Mouse (Mus musculus) spleen, adult 2 months (tissue): ENCODE measurements at regions not wholly inside any gene's neighbourhood (a gene's known extent, or its start where the extent isn't known, plus 50 kb on each side); places are given as distances from the start of the nearest gene placed in this dataset.

Experiments used
- CTCF ChIP-seq: fragments of 200-500 bp; IDR thresholded peaks from 2 replicates; pipeline ENCODE4 v1.5.1; 2011; ENCODE audit warnings: mild to moderate bottlenecking, inconsistent platforms; ENCODE audit not compliant: insufficient read depth, insufficient read length, insufficient replicate concordance; ENCODE audit errors: extremely low read depth
- POLR2A ChIP-seq: fragments of 200-500 bp; IDR thresholded peaks from 2 replicates; pipeline ENCODE4 v1.6.1; 2011; ENCODE audit warnings: low read depth, low read length, inconsistent platforms

GRCm38 (mm10) chr5:119143411-119143810 lies 527.1 kb upstream of the Tbx3 start:
- TF ChIP-seq CTCF (no peak), POLR2A (no peak)
